Mouse (Mus musculus) erythroblast, embryonic 14.5 days (primary cell): ENCODE measurements around the gene Ceacam9.

Source experiments
- GATA1 ChIP-seq: IDR thresholded peaks from 2 replicates; pipeline ENCODE4 v1.6.1; 2012; ENCODE audit warnings: low read length, inconsistent platforms, mixed read lengths
- TAL1 ChIP-seq: IDR thresholded peaks from 3 replicates; pipeline ENCODE4 v1.6.1; 2012; ENCODE audit warnings: low read length, inconsistent platforms, mixed read lengths

DNA sequence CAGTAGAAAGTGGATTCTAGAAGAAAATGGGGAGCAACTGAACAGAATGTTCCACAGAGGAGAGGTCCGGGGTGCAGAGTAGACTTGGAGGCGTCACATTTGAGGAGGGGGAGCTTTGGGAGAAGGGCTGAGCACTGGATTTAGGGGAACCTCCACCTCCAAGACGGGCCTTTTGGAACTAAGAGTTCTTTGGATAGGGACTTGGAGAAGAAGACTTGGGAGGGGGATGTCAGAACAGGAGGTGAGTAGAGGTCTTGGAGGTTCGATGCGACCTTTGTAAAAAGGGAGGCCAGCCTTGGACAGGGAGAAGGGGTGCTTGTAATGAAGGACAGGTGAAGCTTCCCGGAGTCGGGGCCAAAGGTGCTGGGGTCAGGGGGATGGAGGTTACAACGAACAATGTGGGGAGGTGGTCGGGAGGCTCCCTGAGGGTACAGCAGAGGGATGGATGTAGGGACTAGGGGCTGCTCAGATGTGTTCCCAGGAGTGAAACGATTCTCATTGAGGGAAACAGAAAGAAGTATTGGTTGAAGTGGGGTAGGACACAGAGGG lies 17.4 kb downstream of the Ceacam9 start:
- TF ChIP-seq GATA1 = no peak
- TF ChIP-seq TAL1 = no peak
